Mouse (Mus musculus) bone marrow, adult 2 months (tissue): ENCODE measurements around the gene Dpep3.

Experiments used
- CTCF ChIP-seq: fragments of 200-500 bp; IDR thresholded peaks from 2 replicates; pipeline ENCODE4 v1.5.1; 2011; ENCODE audit warnings: low read length, control low read depth; ENCODE audit not compliant: control insufficient read depth, insufficient read depth
- POLR2A ChIP-seq: fragments of 200-500 bp; IDR thresholded peaks from 2 replicates; pipeline ENCODE4 v1.6.1; 2011; ENCODE audit warnings: low read depth, mild to moderate bottlenecking, control low read depth, low read length, borderline replicate concordance; ENCODE audit not compliant: control insufficient read depth

DNA sequence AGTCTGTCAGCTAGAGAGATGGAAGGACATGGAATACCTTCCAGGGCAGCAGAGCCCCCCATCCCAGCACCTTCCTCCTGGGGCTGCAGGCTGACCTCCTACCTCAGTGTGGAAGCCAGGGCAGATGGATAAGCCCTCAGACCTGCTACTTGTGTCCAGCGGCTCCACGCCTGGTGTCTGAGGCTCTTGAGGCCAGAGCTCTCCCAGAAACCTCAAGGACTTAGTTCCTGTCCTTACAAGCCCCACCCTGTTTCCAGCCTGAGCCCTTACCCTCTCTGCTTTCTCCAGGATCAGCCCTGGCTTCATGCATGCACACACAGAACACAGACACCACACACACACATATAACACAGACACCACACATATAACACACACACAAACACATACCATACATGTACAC lies 12.3 kb upstream of the Dpep3 start:
- TF ChIP-seq POLR2A, result no peak
- TF ChIP-seq CTCF, result no peak
